Mouse (Mus musculus): ENCODE results near the gene A630023A22Rik. TPM values are rescaled to one million over a fixed set of nuclear protein-coding genes. Genes with fewer than 3 reads are reported as not detected.

Gene A630023A22Rik
- polyA plus RNA-seq, 1 experiment from 2014 or later, result 0.37 TPM

GRCm38 (mm10) chr14:34015063-34015462 is 87.5 kb downstream of the A630023A22Rik start, which contains the start of gene Gm30083:
Gene Gm30083 (minus strand): TSS chr14:34015182.
- Histone ChIP-seq H3K4me3 (ENCODE audit: low read depth, low read length) (no peak within 1 kb of the TSS), H3K9ac (replicated peaks; ENCODE audit: low read depth) (no peak within 1 kb of the TSS), H3K27me3 (replicated peaks; ENCODE audit: insufficient read depth, low read length) (no peaks in the 10 kb centered on the region), H3K4me1 (ENCODE audit: insufficient read depth, low read depth, low read length) (no peaks in the 10 kb centered on the region), H3K27ac (ENCODE audit: low read length) (no peak within 1 kb of the TSS), H3K4me2 (replicated peaks; ENCODE audit: low read depth, low read length) (no peak within 1 kb of the TSS), H3K9me3 (ENCODE audit: low read length) (no peaks in the 10 kb centered on the region), H3K36me3 (ENCODE audit: insufficient read depth, low read length) (no peaks in the 10 kb centered on the region)
- 75% methylated on average over 3 of the region's 3 CpGs for WGBS
- DNase-seq (ENCODE audit: low spot score) (no peak), ATAC-seq (no peak)
- no peak for TF ChIP-seq EP300 (IDR thresholded peaks at IDR 0.05)
- TF ChIP-seq CTCF (IDR thresholded peaks at IDR 0.05), result no peak

DNA sequence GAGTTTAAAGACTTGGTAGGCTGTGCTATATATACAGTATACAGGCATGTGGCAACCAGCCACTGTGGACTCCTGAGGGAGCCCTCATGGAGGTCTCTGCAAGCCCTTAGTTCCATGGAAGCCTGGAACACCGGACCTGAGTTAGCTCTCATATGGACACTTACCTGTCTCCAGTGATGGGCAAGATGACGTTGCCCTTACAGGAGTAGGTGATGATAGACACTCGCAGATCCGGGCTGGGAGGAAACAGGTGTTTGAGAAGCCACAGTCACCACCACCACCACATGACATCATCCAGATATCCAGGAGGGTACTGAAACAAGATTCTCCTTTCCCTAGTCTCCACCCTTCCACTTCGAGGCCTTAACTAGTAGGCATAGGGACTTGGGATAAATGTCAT is 100.2 kb downstream of the A630023A22Rik start:
- H3K9ac ChIP-seq (replicated peaks; ENCODE audit: low read depth), result no peak overlapping the region
- TF ChIP-seq EP300 (IDR thresholded peaks at IDR 0.05) (no peak), CTCF (IDR thresholded peaks at IDR 0.05) (no peak)
- no peaks in the 10 kb centered on the region for H3K36me3 ChIP-seq (ENCODE audit: insufficient read depth, low read length)
- 75% methylated on average over 5 of the region's 5 CpGs for whole genome bisulfite sequencing
- H3K4me1 ChIP-seq (ENCODE audit: insufficient read depth, low read depth, low read length), result no peaks in the 10 kb centered on the region
- no peak overlapping the region for H3K27ac ChIP-seq (ENCODE audit: low read length)
- H3K9me3 ChIP-seq (ENCODE audit: low read length), result no peaks in the 10 kb centered on the region
- H3K4me2 ChIP-seq (replicated peaks; ENCODE audit: low read depth, low read length), result no peak overlapping the region
- ATAC-seq (no peak), DNase-seq (ENCODE audit: low spot score) (no peak)
- no peaks in the 10 kb centered on the region for H3K27me3 ChIP-seq (replicated peaks; ENCODE audit: insufficient read depth, low read length)
- no peak overlapping the region for H3K4me3 ChIP-seq (ENCODE audit: low read depth, low read length)

GRCm38 (mm10) chr14:34001445-34001844 is 101.1 kb downstream of the A630023A22Rik start:
- Histone ChIP-seq H3K9ac (replicated peaks; ENCODE audit: low read depth) (no peak overlapping the region), H3K4me1 (ENCODE audit: insufficient read depth, low read depth, low read length) (no peaks in the 10 kb centered on the region), H3K36me3 (ENCODE audit: insufficient read depth, low read length) (no peaks in the 10 kb centered on the region), H3K27me3 (replicated peaks; ENCODE audit: insufficient read depth, low read length) (no peaks in the 10 kb centered on the region), H3K4me2 (replicated peaks; ENCODE audit: low read depth, low read length) (no peak overlapping the region), H3K9me3 (ENCODE audit: low read length) (no peaks in the 10 kb centered on the region), H3K27ac (ENCODE audit: low read length) (no peak overlapping the region), H3K4me3 (ENCODE audit: low read depth, low read length) (no peak overlapping the region)
- ATAC-seq (no peak), DNase-seq (ENCODE audit: low spot score) (no peak)
- no peak for TF ChIP-seq CTCF (IDR thresholded peaks at IDR 0.05)
- TF ChIP-seq EP300 (IDR thresholded peaks at IDR 0.05), result no peak

Other genes with a start within 250 kb of the A630023A22Rik start
- 1.3 and 1.5 TPM in 2 replicates for gene Gdf10, start 179.2 kb downstream of the A630023A22Rik start, polyA plus RNA-seq (2015; fragmentation: Nextera tagmentation; extraction: Ambion mirVana)
- 0.07 TPM in 1 of 2 replicates, not detected in the other for gene Gdf2, start 161.7 kb downstream of the A630023A22Rik start, polyA plus RNA-seq (2015; fragmentation: Nextera tagmentation; extraction: Ambion mirVana)
- not detected in 2 replicates for gene Rbp3, start 148.8 kb downstream of the A630023A22Rik start, polyA plus RNA-seq (2015; fragmentation: Nextera tagmentation; extraction: Ambion mirVana)
- gene Zfp488, start 124.0 kb downstream of the A630023A22Rik start, polyA plus RNA-seq (2015; fragmentation: Nextera tagmentation; extraction: Ambion mirVana), result not detected in 2 replicates
- not detected in 2 replicates for gene Gm30083, start 87.6 kb downstream of the A630023A22Rik start, polyA plus RNA-seq (2015; fragmentation: Nextera tagmentation; extraction: Ambion mirVana)
- gene Gm5460, start 86.0 kb downstream of the A630023A22Rik start, polyA plus RNA-seq (2015; fragmentation: Nextera tagmentation; extraction: Ambion mirVana), result not detected in 2 replicates
- gene Antxrl, start 50.0 kb downstream of the A630023A22Rik start, polyA plus RNA-seq (2015; fragmentation: Nextera tagmentation; extraction: Ambion mirVana), result not detected in 2 replicates
- 23.6 and 25.9 TPM in 2 replicates for gene Anxa8, start 16.8 kb downstream of the A630023A22Rik start, polyA plus RNA-seq (2015; fragmentation: Nextera tagmentation; extraction: Ambion mirVana)
- gene Npy4r, start 49.7 kb upstream of the A630023A22Rik start, polyA plus RNA-seq (2015; fragmentation: Nextera tagmentation; extraction: Ambion mirVana), result not detected in 2 replicates
- 0.06 and 0.08 TPM in 2 replicates for gene Gprin2, start 98.9 kb upstream of the A630023A22Rik start, polyA plus RNA-seq (2015; fragmentation: Nextera tagmentation; extraction: Ambion mirVana)
- 1.2 and 1.3 TPM in 2 replicates for gene Syt15, start 116.8 kb upstream of the A630023A22Rik start, polyA plus RNA-seq (2015; fragmentation: Nextera tagmentation; extraction: Ambion mirVana)
- gene Shld2, start 207.7 kb upstream of the A630023A22Rik start, polyA plus RNA-seq (2015; fragmentation: Nextera tagmentation; extraction: Ambion mirVana), result 7.5 and 9.7 TPM in 2 replicates
- gene Glud1, start 208.0 kb upstream of the A630023A22Rik start, polyA plus RNA-seq (2015; fragmentation: Nextera tagmentation; extraction: Ambion mirVana), result 63.2 and 64.3 TPM in 2 replicates